Mouse (Mus musculus): ENCODE measurements at regions not wholly inside any gene's neighbourhood (a gene's known extent, or its start where the extent isn't known, plus 50 kb on each side); places are given as distances from the start of the nearest gene placed in this dataset. TPM values are rescaled to one million over a fixed set of nuclear protein-coding genes. Genes with fewer than 3 reads are reported as not detected.
A peak's percentile ranks its signal among the peaks of the same experiment; 100 is the strongest.
"Not testable (repeated sequence)": the region's sequence is repeated elsewhere in the genome, so short reads cannot be mapped to it uniquely, and the experiment has no call there.

- 87% methylated on average over 15 of the region's 15 CpGs for WGBS (ENCODE audit: insufficient replicate concordance)
Observed at GRCm38 (mm10) chr6:69516226-69516625, 1275.8 kb downstream of the Rpia start.

GRCm38 (mm10) chr6:69507995-69508394 lies 1284.0 kb downstream of the Rpia start:
- Histone ChIP-seq H3K4me3 (no peak overlapping the region), H3K27ac (no peak overlapping the region), H3K4me1 (no peaks in the 10 kb centered on the region), H3K27me3 (replicated peaks) (no peaks in the 10 kb centered on the region), H3K36me3 (no peaks in the 10 kb centered on the region), H3K4me2 (no peak overlapping the region), H3K9me3 (replicated peaks) (no peaks in the 10 kb centered on the region), H3K9ac (no peak overlapping the region)
- 55% methylated on average over 3 of the region's 3 CpGs for WGBS (ENCODE audit: insufficient replicate concordance)
- no peak for ATAC-seq

More at GRCm38 (mm10) chr6:69516226-69516625, 1275.8 kb downstream of the Rpia start:
- ATAC-seq, result peak; percentile 63; the same call in 1 of the 2 replicates
- H3K9me3 ChIP-seq (replicated peaks); H3K36me3 ChIP-seq; H3K4me3 ChIP-seq; H3K27me3 ChIP-seq (replicated peaks); H3K4me1 ChIP-seq; H3K27ac ChIP-seq; H3K9ac ChIP-seq; H3K4me2 ChIP-seq: not testable (repeated sequence)

GRCm38 (mm10) chr6:69500056-69500455 lies 1292.0 kb downstream of the Rpia start:
- H3K4me2 ChIP-seq; H3K9ac ChIP-seq; H3K4me3 ChIP-seq; H3K4me1 ChIP-seq; H3K27ac ChIP-seq; H3K27me3 ChIP-seq (replicated peaks); H3K36me3 ChIP-seq; ATAC-seq; H3K9me3 ChIP-seq (replicated peaks): not testable (repeated sequence)
- 44% methylated on average over 5 of the region's 5 CpGs for WGBS (ENCODE audit: insufficient replicate concordance)

Small RNAs in the stretch of these regions (microRNA-seq; reads per million reads assigned to microRNA genes)
- gene Gm47304, result not detected

Measured in liver, embryonic 12.5 days (tissue).